Mouse (Mus musculus) lung, adult 2 months (tissue): ENCODE results near the gene Tfap2c.

Experiments used
- CTCF ChIP-seq: fragments of 200-500 bp; IDR thresholded peaks from 2 replicates; pipeline ENCODE4 v1.5.1; 2011; ENCODE audit warnings: mild to moderate bottlenecking, low read length, control low read depth; ENCODE audit not compliant: insufficient read depth
- POLR2A ChIP-seq: fragments of 200-500 bp; IDR thresholded peaks from 2 replicates; pipeline ENCODE4 v1.6.1; 2011; ENCODE audit warnings: low read depth, mild to moderate bottlenecking, control low read depth, low read length, borderline replicate concordance; ENCODE audit errors: extremely low read depth

- TF ChIP-seq CTCF (no peak), POLR2A (no peak)
Observed at GRCm38 (mm10) chr2:172579221-172579620, 29.8 kb downstream of the Tfap2c start.
